Mouse (Mus musculus): ENCODE data around the gene Mgat3.
A peak's percentile ranks its signal among the peaks of the same experiment; 100 is the strongest.

Mgat3 gene

GRCm38 (mm10) chr15:80182072-80182700 lies 8.7 kb downstream of the Mgat3 start:
- DNase-seq: no peak

- DNase-seq: peak; percentile 74 to 89
Observed at GRCm38 (mm10) chr15:80188927-80189326, 15.4 kb downstream of the Mgat3 start.

- DNase-seq: peak; percentile 78 to 92
Observed at GRCm38 (mm10) chr15:80190075-80190474, 16.6 kb downstream of the Mgat3 start.

- DNase-seq: peak; percentile 55 to 84
Observed at GRCm38 (mm10) chr15:80191585-80192245, 18.2 kb downstream of the Mgat3 start.

- no peak for DNase-seq
Observed at GRCm38 (mm10) chr15:80192246-80192585, 18.7 kb downstream of the Mgat3 start.

GRCm38 (mm10) chr15:80192847-80193246 lies 19.3 kb downstream of the Mgat3 start:
- peak in 1 of 2 experiments; percentile 69 for DNase-seq

GRCm38 (mm10) chr15:80199556-80199955 lies 26.0 kb downstream of the Mgat3 start:
- DNase-seq: no peak

- DNase-seq: peak; percentile 53 to 74
Observed at GRCm38 (mm10) chr15:80202111-80202775, 28.7 kb downstream of the Mgat3 start.

- peak in 1 of 2 experiments; percentile 64 for DNase-seq
Observed at GRCm38 (mm10) chr15:80203406-80203805, 29.9 kb downstream of the Mgat3 start.

GRCm38 (mm10) chr15:80206057-80206565 lies 32.6 kb downstream of the Mgat3 start:
- DNase-seq: no peak

GRCm38 (mm10) chr15:80208446-80208845 lies 34.9 kb downstream of the Mgat3 start:
- peak; percentile 49 to 76 for DNase-seq

GRCm38 (mm10) chr15:80213688-80214087 lies 40.2 kb downstream of the Mgat3 start:
- no peak for DNase-seq

GRCm38 (mm10) chr15:80215716-80216479 lies 42.4 kb downstream of the Mgat3 start:
- DNase-seq: peak; percentile 46 to 49

- DNase-seq: no peak
Observed at GRCm38 (mm10) chr15:80216480-80216820, 42.9 kb downstream of the Mgat3 start.

- DNase-seq: no peak
Observed at GRCm38 (mm10) chr15:80217476-80217875, 44.0 kb downstream of the Mgat3 start.

GRCm38 (mm10) chr15:80219211-80219610 lies 45.7 kb downstream of the Mgat3 start:
- no peak for DNase-seq

- no peak for DNase-seq
Observed at GRCm38 (mm10) chr15:80219705-80220657, 46.5 kb downstream of the Mgat3 start.

- DNase-seq: no peak
Observed at GRCm38 (mm10) chr15:80221031-80221430, 47.5 kb downstream of the Mgat3 start.

GRCm38 (mm10) chr15:80223751-80224150 lies 50.2 kb downstream of the Mgat3 start:
- DNase-seq: no peak

GRCm38 (mm10) chr15:80225208-80225607 lies 51.7 kb downstream of the Mgat3 start:
- DNase-seq: peak; percentile 71 to 72

- peak; percentile 75 to 87 for DNase-seq
Observed at GRCm38 (mm10) chr15:80225796-80226195, 52.3 kb downstream of the Mgat3 start.

Data from kidney, postnatal 25 days (tissue).